Mouse (Mus musculus): ENCODE results near the gene Tmc5.

Tmc5 gene

DNA sequence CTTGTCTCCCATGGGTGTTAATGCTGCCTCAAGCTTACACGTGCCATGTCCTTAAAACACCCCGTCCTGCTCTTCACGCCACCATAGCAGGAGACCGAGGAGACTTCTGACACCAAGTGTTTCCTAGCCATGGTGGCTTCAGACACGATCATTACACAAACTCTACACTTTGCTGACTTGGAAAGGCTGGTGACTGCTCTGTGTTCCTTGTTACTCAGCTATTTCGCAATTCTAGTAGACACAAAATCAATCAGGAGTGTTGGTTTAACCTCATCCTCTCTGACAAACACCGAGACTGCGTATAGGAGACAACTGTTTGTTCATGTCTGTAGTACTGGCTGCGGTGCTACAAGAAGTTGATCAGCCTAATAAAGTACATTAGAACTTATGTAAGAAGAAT lies 101.8 kb downstream of the Tmc5 start:
- DNase-seq: no peak

- DNase-seq: no peak
Measured at GRCm38 (mm10) chr7:118703144-118703561, 106.1 kb downstream of the Tmc5 start.

- no peak for DNase-seq
Measured at GRCm38 (mm10) chr7:118704001-118704850, 107.1 kb downstream of the Tmc5 start.

DNA sequence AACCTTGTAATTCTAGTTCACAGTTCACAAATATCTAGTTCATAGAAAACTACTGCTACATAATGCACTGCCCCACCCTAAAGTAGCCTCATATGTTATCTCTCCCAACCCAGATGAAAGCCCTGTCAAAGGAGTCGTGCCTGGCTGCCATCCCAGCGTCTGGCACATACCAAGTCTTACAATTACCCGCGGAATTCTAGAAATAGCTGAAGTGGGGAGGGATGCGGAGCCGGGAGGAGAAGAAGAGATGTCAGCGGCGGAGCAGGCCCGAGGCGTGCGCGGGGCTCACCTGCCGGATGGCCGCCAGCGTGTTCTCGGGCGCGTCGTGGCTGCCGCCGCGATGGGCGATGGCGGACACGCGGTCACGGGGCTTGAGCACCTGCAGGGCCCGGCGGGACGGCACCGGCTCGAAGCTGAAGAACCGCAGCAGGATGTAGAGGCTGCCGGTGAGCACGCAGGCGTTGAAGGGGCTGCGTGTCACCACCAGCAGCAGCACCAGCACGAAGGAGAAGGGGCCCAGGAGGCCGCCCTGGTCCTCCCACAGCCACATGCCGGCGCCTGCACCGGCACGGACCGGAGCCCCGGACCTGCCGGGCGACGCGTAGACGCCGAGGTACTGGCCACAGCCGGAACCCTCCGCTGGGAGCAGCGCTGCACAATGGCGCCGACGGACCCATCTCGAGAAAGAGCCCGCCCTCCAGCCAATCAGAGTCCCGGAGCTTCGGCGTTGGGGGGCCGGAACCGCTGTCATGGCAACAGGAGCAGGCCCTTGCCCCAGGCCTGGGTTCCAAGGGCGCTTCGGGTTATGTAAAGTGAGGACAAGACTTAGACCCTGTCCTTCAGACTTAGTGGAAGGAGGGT lies 108.2 kb downstream of the Tmc5 start, which contains the start of gene Gde1:
Gene Gde1 (minus strand): TSS at position 678 of the 861 bp plus-strand sequence.
- DNase-seq: peak; percentile 92

GRCm38 (mm10) chr7:118706051-118706450 lies 109.0 kb downstream of the Tmc5 start:
- no peak for DNase-seq

DNA sequence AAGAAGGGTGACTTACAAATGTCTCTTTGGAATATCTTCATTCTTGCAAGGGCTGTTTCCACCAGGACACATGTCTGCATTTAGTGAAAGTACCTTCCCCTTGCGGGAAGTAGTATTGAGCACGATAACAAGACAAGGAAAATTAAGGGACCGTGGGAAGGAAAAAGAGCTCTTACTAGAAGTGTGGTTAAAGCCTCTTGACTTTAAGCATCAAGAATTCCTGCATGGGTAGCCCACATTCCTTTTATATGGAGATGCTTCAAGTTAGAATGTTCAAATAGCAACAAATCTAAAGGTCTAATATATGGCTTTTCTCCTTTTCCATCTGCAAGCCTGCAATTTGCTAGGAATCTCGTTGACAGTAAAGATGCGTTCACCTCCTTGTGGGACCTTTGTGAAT lies 109.4 kb downstream of the Tmc5 start:
- DNase-seq: no peak

DNA sequence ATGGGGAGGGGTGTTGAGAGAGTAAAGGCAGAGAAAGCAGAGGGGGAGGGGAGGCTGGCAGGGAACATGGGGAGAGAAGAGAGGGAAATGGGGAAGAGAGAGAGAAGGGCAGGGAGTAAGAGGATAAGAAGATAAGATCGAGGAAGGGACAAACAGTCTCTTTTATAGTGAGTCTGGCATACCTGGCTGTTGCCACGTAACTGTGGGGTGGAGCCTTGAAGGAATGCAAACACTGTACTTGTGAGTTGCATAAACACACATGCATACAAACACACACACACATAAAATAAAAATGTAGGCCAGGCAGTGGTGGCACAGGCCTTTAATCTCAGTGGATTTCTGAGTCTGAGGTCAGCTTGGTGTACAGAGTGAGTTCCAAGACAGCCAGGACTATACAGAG lies 110.1 kb downstream of the Tmc5 start:
- DNase-seq: no peak

DNA sequence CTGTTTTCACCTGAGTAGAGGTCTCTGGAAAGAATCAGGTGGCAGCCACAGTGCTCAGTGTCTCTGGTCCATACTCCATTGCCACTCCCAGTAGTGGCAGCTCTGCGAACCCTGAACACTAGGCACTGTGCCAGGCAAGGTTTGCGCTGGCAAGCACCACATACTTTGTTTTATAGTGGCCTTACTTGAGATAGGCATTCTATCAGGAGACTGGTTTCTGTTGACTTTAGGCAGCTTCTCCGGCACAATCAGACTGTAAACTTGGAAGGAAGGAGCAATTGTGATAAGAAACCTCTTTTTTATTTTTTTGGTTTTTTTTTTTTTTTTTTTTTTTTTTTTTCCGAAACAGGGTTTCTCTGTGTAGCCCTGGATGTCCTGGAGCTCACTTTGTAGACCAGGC lies 110.9 kb downstream of the Tmc5 start:
- DNase-seq: no peak

DNA sequence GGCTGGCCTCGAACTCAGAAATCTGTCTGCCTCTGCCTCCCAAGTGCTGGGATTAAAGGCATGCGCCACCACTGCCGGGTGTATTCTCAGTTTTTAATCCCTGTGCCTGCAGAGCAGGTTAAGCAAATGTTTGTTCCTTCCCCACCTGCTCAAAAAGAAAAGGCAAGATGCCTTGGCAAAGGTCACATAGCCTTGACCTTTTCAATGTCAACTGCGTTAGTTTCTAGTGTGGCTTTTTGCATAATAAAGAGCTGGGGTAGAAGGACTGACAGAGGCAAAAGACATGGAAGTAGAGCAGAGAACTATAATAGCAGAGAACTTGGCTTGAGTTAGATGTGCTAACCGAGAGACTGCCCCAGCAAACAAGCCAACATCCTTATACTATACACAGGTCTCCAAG lies 113.7 kb downstream of the Tmc5 start:
- no peak for DNase-seq

DNA sequence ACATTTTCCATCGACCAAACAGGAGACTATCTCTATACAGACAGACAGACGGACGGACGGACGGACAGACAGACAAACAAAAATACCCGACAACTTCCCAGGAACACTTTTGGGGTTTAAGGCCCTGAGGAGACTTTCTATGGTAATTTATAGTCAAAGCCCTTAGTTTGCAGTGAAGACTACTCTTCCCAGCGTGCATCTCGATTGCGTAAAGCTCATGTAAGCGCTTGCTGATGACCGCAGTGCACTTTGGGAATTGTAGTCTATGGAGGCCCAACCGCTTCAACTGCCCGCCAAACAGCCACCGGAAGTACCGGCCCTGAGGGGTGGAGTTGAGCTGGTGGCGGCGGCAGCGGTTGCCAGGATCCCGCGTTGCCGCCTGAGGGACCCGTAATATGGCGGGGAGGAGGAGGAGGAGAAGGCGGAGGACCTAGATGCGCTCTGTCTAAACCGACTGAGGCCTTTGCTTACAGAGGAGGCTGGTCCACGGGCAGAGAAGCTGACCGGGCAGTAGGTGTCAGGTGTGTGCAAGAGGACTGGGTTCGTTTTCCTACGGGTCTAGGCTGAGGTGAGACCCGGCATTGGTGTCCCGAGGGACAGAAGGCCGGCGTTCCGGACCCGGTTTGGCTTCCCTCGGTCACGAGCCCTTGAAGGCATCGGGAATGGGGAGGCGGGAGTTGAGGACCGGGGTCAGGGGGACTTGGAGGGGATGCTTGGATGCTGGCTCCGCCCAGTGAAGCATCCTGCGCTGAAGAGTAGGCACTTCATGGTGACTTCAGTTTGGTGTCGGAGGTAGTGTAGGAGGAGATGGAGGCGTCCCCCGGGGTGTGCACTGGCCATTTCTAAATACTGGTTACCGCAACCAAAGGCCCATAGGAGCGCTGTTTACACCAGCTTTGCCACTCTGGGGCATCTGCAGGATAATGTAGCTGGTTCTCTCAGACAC lies 115.4 kb downstream of the Tmc5 start, which contains the start of gene Ccp110:
Gene Ccp110 (plus strand): TSS at position 325 of the 946 bp plus-strand sequence.
- DNase-seq: peak; percentile 90

GRCm38 (mm10) chr7:118714873-118715272 lies 117.8 kb downstream of the Tmc5 start:
- no peak for DNase-seq

- DNase-seq: no peak
Measured at GRCm38 (mm10) chr7:118718066-118718465, 121.0 kb downstream of the Tmc5 start.

GRCm38 (mm10) chr7:118723927-118724326 lies 126.8 kb downstream of the Tmc5 start:
- DNase-seq: no peak
